Mouse (Mus musculus): ENCODE data around the gene Odf3b. TPM values are rescaled to one million over a fixed set of nuclear protein-coding genes. Genes with fewer than 3 reads are reported as not detected.
A peak's percentile ranks its signal among the peaks of the same experiment; 100 is the strongest.

Odf3b gene
- total and polyA plus RNA-seq, 2 experiments from 2014 or later: 8.6 to 10.7 TPM

- H3K4me1 ChIP-seq (ENCODE audit: insufficient read depth, low read length): peaks cover 5% of the 10 kb centered on the region; the same call in 1 of the 2 replicates
- no peaks in the 10 kb centered on the region for H3K9me3 ChIP-seq (ENCODE audit: low read length)
- ATAC-seq (ENCODE audit: low FRiP score) (no peak), DNase-seq (ENCODE audit: low spot score) (no peak)
- TF ChIP-seq CTCF (IDR thresholded peaks at IDR 0.05): no peak
- no peak overlapping the region for H3K27ac ChIP-seq (ENCODE audit: low read depth, low read length)
- WGBS: 95% methylated on average over 12 of the region's 12 CpGs
- peaks cover 27% of the 10 kb centered on the region for H3K36me3 ChIP-seq (ENCODE audit: insufficient read depth, low read length)
- H3K4me3 ChIP-seq (ENCODE audit: low read depth, low read length): no peak overlapping the region
- H3K27me3 ChIP-seq (ENCODE audit: insufficient read depth, low read length): no peaks in the 10 kb centered on the region
- H3K9ac ChIP-seq (replicated peaks; ENCODE audit: low read length, poor library complexity, severe bottlenecking): no peak overlapping the region
- no peak overlapping the region for H3K4me2 ChIP-seq (ENCODE audit: low read depth, low read length, poor library complexity, severe bottlenecking)
Observed at GRCm38 (mm10) chr15:89352795-89353194, 26.3 kb downstream of the Odf3b start.

GRCm38 (mm10) chr15:89352054-89352453 lies 27.0 kb downstream of the Odf3b start:
- Histone ChIP-seq H3K4me2 (ENCODE audit: low read depth, low read length, poor library complexity, severe bottlenecking) (no peak overlapping the region), H3K4me3 (ENCODE audit: low read depth, low read length) (no peak overlapping the region), H3K9me3 (ENCODE audit: low read length) (no peaks in the 10 kb centered on the region), H3K9ac (replicated peaks; ENCODE audit: low read length, poor library complexity, severe bottlenecking) (no peak overlapping the region), H3K36me3 (ENCODE audit: insufficient read depth, low read length) (peaks cover 27% of the 10 kb centered on the region), H3K27ac (ENCODE audit: low read depth, low read length) (no peak overlapping the region), H3K27me3 (ENCODE audit: insufficient read depth, low read length) (no peaks in the 10 kb centered on the region), H3K4me1 (ENCODE audit: insufficient read depth, low read length) (peaks cover 5% of the 10 kb centered on the region; the same call in 1 of the 2 replicates)
- DNase-seq (ENCODE audit: low spot score) (no peak), ATAC-seq (ENCODE audit: low FRiP score) (no peak)
- TF ChIP-seq CTCF (IDR thresholded peaks at IDR 0.05): no peak
- WGBS: 96% methylated on average over 14 of the region's 14 CpGs

GRCm38 (mm10) chr15:89351302-89351701 lies 27.8 kb downstream of the Odf3b start:
- Histone ChIP-seq H3K9me3 (ENCODE audit: low read length) (no peaks in the 10 kb centered on the region), H3K36me3 (ENCODE audit: insufficient read depth, low read length) (peaks cover 27% of the 10 kb centered on the region), H3K4me2 (ENCODE audit: low read depth, low read length, poor library complexity, severe bottlenecking) (no peak overlapping the region), H3K4me1 (ENCODE audit: insufficient read depth, low read length) (peaks cover 5% of the 10 kb centered on the region; the same call in 1 of the 2 replicates), H3K9ac (replicated peaks; ENCODE audit: low read length, poor library complexity, severe bottlenecking) (no peak overlapping the region), H3K4me3 (ENCODE audit: low read depth, low read length) (no peak overlapping the region), H3K27me3 (ENCODE audit: insufficient read depth, low read length) (no peaks in the 10 kb centered on the region), H3K27ac (ENCODE audit: low read depth, low read length) (no peak overlapping the region)
- DNase-seq (ENCODE audit: low spot score) (no peak), ATAC-seq (ENCODE audit: low FRiP score) (no peak)
- TF ChIP-seq CTCF (IDR thresholded peaks at IDR 0.05): no peak
- 90% methylated on average over 15 of the region's 15 CpGs for WGBS

- H3K9ac ChIP-seq (replicated peaks; ENCODE audit: low read length, poor library complexity, severe bottlenecking): no peak overlapping the region
- 85% methylated on average over 5 of the region's 5 CpGs for WGBS
- H3K9me3 ChIP-seq (ENCODE audit: low read length): no peaks in the 10 kb centered on the region
- no peak overlapping the region for H3K27ac ChIP-seq (ENCODE audit: low read depth, low read length)
- H3K4me3 ChIP-seq (ENCODE audit: low read depth, low read length): no peak overlapping the region
- H3K36me3 ChIP-seq (ENCODE audit: insufficient read depth, low read length): peaks cover 27% of the 10 kb centered on the region
- no peak for DNase-seq (ENCODE audit: low spot score)
- no peaks in the 10 kb centered on the region for H3K27me3 ChIP-seq (ENCODE audit: insufficient read depth, low read length)
- peaks cover 5% of the 10 kb centered on the region; the same call in 1 of the 2 replicates for H3K4me1 ChIP-seq (ENCODE audit: insufficient read depth, low read length)
- no peak overlapping the region for H3K4me2 ChIP-seq (ENCODE audit: low read depth, low read length, poor library complexity, severe bottlenecking)
- no peak for TF ChIP-seq CTCF (IDR thresholded peaks at IDR 0.05)
- ATAC-seq (ENCODE audit: low FRiP score): no peak
Observed at GRCm38 (mm10) chr15:89350447-89350846, 28.6 kb downstream of the Odf3b start.

GRCm38 (mm10) chr15:89343325-89343724 lies 35.8 kb downstream of the Odf3b start:
- no peaks in the 10 kb centered on the region for H3K36me3 ChIP-seq (ENCODE audit: insufficient read depth, low read length)
- no peak overlapping the region for H3K27ac ChIP-seq (ENCODE audit: low read depth, low read length)
- no peak overlapping the region for H3K4me3 ChIP-seq (ENCODE audit: low read depth, low read length)
- H3K27me3 ChIP-seq (ENCODE audit: insufficient read depth, low read length): no peaks in the 10 kb centered on the region
- H3K4me2 ChIP-seq (ENCODE audit: low read depth, low read length, poor library complexity, severe bottlenecking): no peak overlapping the region
- WGBS: 91% methylated on average over 3 of the region's 3 CpGs
- ATAC-seq (ENCODE audit: low FRiP score): no peak
- no peak for DNase-seq (ENCODE audit: low spot score)
- H3K4me1 ChIP-seq (ENCODE audit: insufficient read depth, low read length): no peaks in the 10 kb centered on the region
- peak; percentile 17; the same call in 1 of the 2 replicates for TF ChIP-seq CTCF (IDR thresholded peaks at IDR 0.05)
- no peaks in the 10 kb centered on the region for H3K9me3 ChIP-seq (ENCODE audit: low read length)
- H3K9ac ChIP-seq (replicated peaks; ENCODE audit: low read length, poor library complexity, severe bottlenecking): no peak overlapping the region

GRCm38 (mm10) chr15:89341678-89342077 lies 37.4 kb downstream of the Odf3b start:
- Histone ChIP-seq H3K4me1 (ENCODE audit: insufficient read depth, low read length) (no peaks in the 10 kb centered on the region), H3K4me3 (ENCODE audit: low read depth, low read length) (no peak overlapping the region), H3K27ac (ENCODE audit: low read depth, low read length) (no peak overlapping the region), H3K27me3 (ENCODE audit: insufficient read depth, low read length) (no peaks in the 10 kb centered on the region), H3K9me3 (ENCODE audit: low read length) (no peaks in the 10 kb centered on the region), H3K4me2 (ENCODE audit: low read depth, low read length, poor library complexity, severe bottlenecking) (no peak overlapping the region), H3K9ac (replicated peaks; ENCODE audit: low read length, poor library complexity, severe bottlenecking) (no peak overlapping the region), H3K36me3 (ENCODE audit: insufficient read depth, low read length) (no peaks in the 10 kb centered on the region)
- no peak for DNase-seq (ENCODE audit: low spot score)
- WGBS: 35% methylated on average over 1 of the region's 1 CpGs
- TF ChIP-seq CTCF (IDR thresholded peaks at IDR 0.05): no peak
- ATAC-seq (ENCODE audit: low FRiP score): no peak
